Mouse (Mus musculus) gastrocnemius, postnatal 36 days (tissue): ENCODE results near the gene Ehd4. TPM values are rescaled to one million over a fixed set of nuclear protein-coding genes. Genes with fewer than 3 reads are reported as not detected.
A peak's percentile ranks its signal among the peaks of the same experiment; 100 is the strongest.

ENCODE experiments used
- DNase-seq, 2 experiments: peaks; one replicate each; pipeline ENCODE4 v3.0.0; 2022
- intact Hi-C: fragments of 180-260 bp; cut with DNase I; formaldehyde crosslinking; loops from one replicate; pipeline ENCODE4 v1.15.1; 2025
- total RNA-seq, 2 experiments: library from RNA; stranded (reverse); gene quantifications; 2 replicates each; pipeline ENCODE4 v1.2.3; 2021

The Ehd4 gene
- total RNA-seq, 2 experiments from 2014 or later = 35.9 to 40.7 TPM

- DNase-seq = no peak
- intact Hi-C loops = no loop called here
Observed at GRCm38 (mm10) chr2:120087391-120087790, 67.0 kb downstream of the Ehd4 start.

GRCm38 (mm10) chr2:120086038-120086437 is 68.4 kb downstream of the Ehd4 start:
- intact Hi-C loops = no loop called here

GRCm38 (mm10) chr2:120084593-120085361 is 69.6 kb downstream of the Ehd4 start:
- peak in 1 of 2 experiments; percentile 50 for DNase-seq
- intact Hi-C loops = loop anchor here (2.0 to 5.0 kb wide), 2 partner anchors 86 to 193 kb away; no protein-coding TSS in a partner anchor

More at GRCm38 (mm10) chr2:120086038-120086437, 68.4 kb downstream of the Ehd4 start:
- DNase-seq = no peak

- no peak for DNase-seq
- intact Hi-C loops = loop anchor here (5.0 kb wide), 1 partner anchor 195 kb away; no protein-coding TSS in a partner anchor
Observed at GRCm38 (mm10) chr2:120082416-120082815, 72.0 kb downstream of the Ehd4 start.

GRCm38 (mm10) chr2:120076076-120076705 is 78.2 kb downstream of the Ehd4 start:
- DNase-seq = peak in 1 of 2 experiments; percentile 39
- intact Hi-C loops = no loop called here

GRCm38 (mm10) chr2:120074096-120074495 is 80.3 kb downstream of the Ehd4 start:
- DNase-seq = no peak
- intact Hi-C loops = no loop called here

- no peak for DNase-seq
- intact Hi-C loops = no loop called here
Observed at GRCm38 (mm10) chr2:120069466-120069990, 84.9 kb downstream of the Ehd4 start.

GRCm38 (mm10) chr2:120068555-120069465 is 85.6 kb downstream of the Ehd4 start:
- DNase-seq = peak in 1 of 2 experiments; percentile 41
- intact Hi-C loops = no loop called here

GRCm38 (mm10) chr2:120066224-120066623 is 88.2 kb downstream of the Ehd4 start:
- intact Hi-C loops = loop anchor here (2.0 kb wide), 1 partner anchor 15 kb away; no protein-coding TSS in a partner anchor
- no peak for DNase-seq

- DNase-seq = no peak
- intact Hi-C loops = no loop called here
Observed at GRCm38 (mm10) chr2:120065243-120065642, 89.2 kb downstream of the Ehd4 start.

- intact Hi-C loops = no loop called here
- DNase-seq = no peak
Observed at GRCm38 (mm10) chr2:120064639-120065038, 89.8 kb downstream of the Ehd4 start.

GRCm38 (mm10) chr2:120062248-120062647 is 92.2 kb downstream of the Ehd4 start:
- no peak for DNase-seq
- intact Hi-C loops = no loop called here

GRCm38 (mm10) chr2:120060651-120061050 is 93.8 kb downstream of the Ehd4 start:
- no peak for DNase-seq
- intact Hi-C loops = no loop called here

GRCm38 (mm10) chr2:120060190-120060589 is 94.2 kb downstream of the Ehd4 start:
- intact Hi-C loops = no loop called here
- DNase-seq = no peak

GRCm38 (mm10) chr2:120059466-120059865 is 94.9 kb downstream of the Ehd4 start:
- intact Hi-C loops = no loop called here
- DNase-seq = no peak

- no peak for DNase-seq
- intact Hi-C loops = no loop called here
Observed at GRCm38 (mm10) chr2:120058818-120059217, 95.6 kb downstream of the Ehd4 start.

GRCm38 (mm10) chr2:120055923-120056322 is 98.5 kb downstream of the Ehd4 start:
- intact Hi-C loops = no loop called here
- no peak for DNase-seq

- intact Hi-C loops = no loop called here
- no peak for DNase-seq
Observed at GRCm38 (mm10) chr2:120054771-120055552, 99.4 kb downstream of the Ehd4 start.

- no peak for DNase-seq
- intact Hi-C loops = loop anchor here (2.0 kb wide), 1 partner anchor 15 kb away; no protein-coding TSS in a partner anchor
Observed at GRCm38 (mm10) chr2:120051405-120051804, 103.0 kb downstream of the Ehd4 start.
